Mouse (Mus musculus): ENCODE results near the gene Tril.
A peak's percentile ranks its signal among the peaks of the same experiment; 100 is the strongest.

GRCm38 (mm10) chr6:53794323-53794971, 26.2 kb downstream of the Tril start:
- peak; percentile 29; the same call in 1 of the 2 replicates for TF ChIP-seq CTCF (IDR thresholded peaks at IDR 0.05; ENCODE audit: extremely low read depth, insufficient read depth, insufficient read length, insufficient replicate concordance)
- no peak for TF ChIP-seq POLR2A (IDR thresholded peaks at IDR 0.05; ENCODE audit: low read depth, low read length)

Measured in spleen, adult 2 months (tissue).